Mouse (Mus musculus) gonadal fat pad, adult 2 months (tissue): ENCODE results near the gene Rmnd5a. TPM values are rescaled to one million over a fixed set of nuclear protein-coding genes. Genes with fewer than 3 reads are reported as not detected.
A peak's percentile ranks its signal among the peaks of the same experiment; 100 is the strongest.
"Not testable (repeated sequence)": the region's sequence is repeated elsewhere in the genome, so short reads cannot be mapped to it uniquely, and the experiment has no call there.

ENCODE experiments used
- DNase-seq: peaks from one replicate; pipeline ENCODE4 v3.0.0-alpha.2; 2012; ENCODE audit warnings: low read depth
- polyA plus RNA-seq: library from polyadenylated mRNA; depleted of rRNA; stranded (reverse); fragments of >200 nt; gene quantifications from 2 replicates; pipeline ENCODE4 v1.2.3, GENCODE M21; 2012; rRNA removed

Gene Rmnd5a
- polyA plus RNA-seq = 26.5 and 28.1 TPM in 2 replicates

DNA sequence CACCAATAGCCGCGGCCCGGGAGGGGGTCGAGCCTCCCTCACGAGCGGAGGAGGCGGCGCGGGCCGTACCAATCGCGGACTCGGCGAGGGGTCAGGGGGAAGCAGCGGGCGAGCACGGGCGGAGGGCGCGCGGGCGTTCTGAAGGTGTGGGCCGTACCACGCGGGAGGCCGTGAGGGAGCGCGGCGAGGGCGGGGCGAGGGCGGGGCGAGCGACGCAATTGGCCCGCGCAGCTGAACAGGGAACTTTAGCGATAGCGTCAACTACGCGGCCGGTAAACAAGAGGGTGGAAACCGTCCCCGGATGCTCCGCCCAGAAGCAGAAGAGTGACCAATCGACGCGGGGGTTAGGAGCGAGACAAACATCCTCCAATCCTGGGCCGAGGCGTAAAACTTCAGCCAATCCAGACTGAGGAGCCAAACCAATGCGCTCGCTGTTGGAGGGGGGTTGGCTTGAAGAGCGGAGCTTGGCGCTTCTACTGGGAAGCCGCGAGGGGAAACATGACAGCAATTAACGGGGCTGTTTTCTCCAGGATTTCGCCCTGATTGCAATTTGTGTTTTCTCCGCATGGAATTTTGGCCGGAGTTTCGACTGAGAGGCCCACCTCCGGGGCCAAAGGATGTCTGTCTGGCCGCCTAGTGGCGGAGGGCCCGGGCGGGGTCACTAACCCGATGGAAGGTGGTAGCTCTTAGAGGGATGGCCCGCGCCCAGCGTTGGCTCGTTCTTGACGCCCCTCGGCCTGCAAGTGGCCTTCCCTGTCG, at the start of gene Rmnd5a:
TSS of gene Rmnd5a (minus strand) at position 146 of the 759 bp plus-strand sequence.
- DNase-seq = peak; percentile 83

GRCm38 (mm10) chr6:71487966-71488365, 47.5 kb upstream of the Rmnd5a start:
- no peak for DNase-seq

DNA sequence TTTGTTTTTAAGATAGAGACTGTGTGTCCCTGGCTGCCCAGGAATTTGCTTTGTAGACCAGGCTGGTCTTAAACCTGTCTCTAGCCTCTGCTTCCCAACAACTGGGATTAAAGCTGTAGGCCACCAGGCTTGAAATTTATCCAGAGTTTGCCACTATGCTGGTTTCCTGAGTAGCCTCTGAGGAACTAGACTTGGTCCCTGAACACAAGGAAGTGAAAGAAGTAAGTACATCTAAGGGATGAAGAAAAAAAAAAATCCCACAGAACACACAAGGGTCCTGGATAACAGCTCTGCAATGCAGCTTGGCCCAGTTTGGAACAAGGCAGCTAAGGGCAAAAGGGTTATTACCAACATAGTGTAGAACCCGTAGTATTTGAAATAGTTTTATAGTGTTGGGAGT, 46.4 kb upstream of the Rmnd5a start:
- DNase-seq = no peak

DNA sequence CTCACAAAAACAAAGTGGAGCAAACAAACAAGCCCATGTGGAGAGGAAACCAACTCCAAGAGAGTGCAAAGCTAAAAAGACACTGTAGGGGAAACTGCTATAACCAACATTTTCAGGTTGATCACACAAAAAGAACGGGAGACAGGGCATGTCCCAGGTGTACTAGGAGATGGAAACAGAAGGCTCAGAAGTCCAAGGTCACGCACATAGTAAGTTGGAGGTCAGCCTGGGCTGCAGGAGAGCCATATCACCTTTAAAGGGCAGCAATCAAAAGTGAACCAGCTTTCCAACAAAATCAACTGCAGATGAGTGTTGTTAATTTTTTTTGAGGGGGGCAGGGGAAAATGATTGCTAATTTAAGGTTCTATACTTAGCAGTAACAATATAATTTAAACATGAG, 45.8 kb upstream of the Rmnd5a start:
- no peak for DNase-seq

DNA sequence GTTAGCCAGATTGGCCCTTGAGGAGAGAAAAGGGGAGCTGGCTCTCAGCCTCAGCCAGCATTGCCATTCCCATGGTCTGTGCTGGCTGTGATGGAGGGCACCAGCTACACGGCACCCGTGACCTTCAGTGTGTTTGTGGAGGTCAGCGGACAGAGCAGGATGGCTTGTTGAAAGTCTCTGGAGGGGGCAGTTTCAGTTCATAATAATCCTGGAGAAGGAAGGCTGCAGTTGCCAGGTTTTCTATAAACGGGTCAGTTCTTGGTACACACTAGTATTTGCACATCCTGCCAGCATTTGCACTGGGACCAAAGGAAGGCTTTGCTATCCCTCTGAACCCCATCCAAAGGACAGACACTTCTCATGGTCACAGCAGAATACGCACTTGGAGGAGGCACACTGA, 44.8 kb upstream of the Rmnd5a start:
- DNase-seq = no peak

GRCm38 (mm10) chr6:71481136-71481535, 40.7 kb upstream of the Rmnd5a start:
- DNase-seq = no peak

- DNase-seq = no peak
These were observed 39.7 kb upstream of the Rmnd5a start for GRCm38 (mm10) chr6:71480136-71480535.

GRCm38 (mm10) chr6:71479588-71479987, 39.2 kb upstream of the Rmnd5a start:
- not testable (repeated sequence) for DNase-seq

- not testable (repeated sequence) for DNase-seq
These were observed 38.6 kb upstream of the Rmnd5a start for GRCm38 (mm10) chr6:71478816-71479568.

GRCm38 (mm10) chr6:71476783-71477182, 36.3 kb upstream of the Rmnd5a start:
- no peak for DNase-seq

GRCm38 (mm10) chr6:71475604-71476003, 35.2 kb upstream of the Rmnd5a start:
- DNase-seq = no peak

- no peak for DNase-seq
These were observed 32.3 kb upstream of the Rmnd5a start for GRCm38 (mm10) chr6:71472786-71473185.

GRCm38 (mm10) chr6:71471830-71472520, 31.5 kb upstream of the Rmnd5a start:
- no peak for DNase-seq

- DNase-seq = no peak
These were observed 28.9 kb upstream of the Rmnd5a start for GRCm38 (mm10) chr6:71469291-71469690.

- DNase-seq = no peak
These were observed 27.3 kb upstream of the Rmnd5a start for GRCm38 (mm10) chr6:71467766-71468165.

GRCm38 (mm10) chr6:71465146-71465545, 24.7 kb upstream of the Rmnd5a start:
- no peak for DNase-seq

GRCm38 (mm10) chr6:71457956-71458608, 17.6 kb upstream of the Rmnd5a start:
- no peak for DNase-seq

DNA sequence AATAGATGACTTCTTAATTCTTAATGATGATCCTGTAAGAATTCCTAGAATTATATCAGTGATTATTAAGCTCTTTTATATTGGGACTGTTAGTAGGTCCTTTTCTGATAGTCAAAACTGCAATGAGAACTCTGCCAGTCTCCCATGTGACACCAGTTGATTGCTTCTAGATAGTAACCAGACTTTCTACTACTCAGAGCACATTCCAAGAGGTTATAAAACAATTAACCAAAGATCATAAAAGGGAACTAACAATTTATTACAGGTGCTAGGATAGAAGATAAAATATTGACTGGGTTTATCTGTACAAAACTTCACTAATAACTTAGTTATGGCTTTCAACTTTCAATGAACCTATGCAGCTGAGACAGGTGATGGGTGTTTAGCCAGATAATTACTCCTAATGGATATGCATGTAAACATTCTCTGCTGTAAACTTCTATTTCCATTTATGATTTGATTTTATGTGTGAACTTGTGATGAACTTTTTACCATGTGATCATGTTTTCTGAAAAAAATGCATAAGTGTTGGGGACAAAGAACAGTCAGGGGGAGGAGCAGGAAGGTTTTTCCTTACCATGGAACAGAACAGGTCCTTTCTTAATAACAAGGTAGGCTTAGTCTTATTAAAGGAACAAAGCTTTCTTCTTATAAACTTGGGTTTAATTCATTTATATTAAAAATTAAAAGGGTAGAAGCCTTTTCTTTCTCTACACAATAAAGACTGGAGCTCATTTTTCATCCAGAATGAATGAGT, 13.7 kb upstream of the Rmnd5a start:
- not testable (repeated sequence) for DNase-seq

GRCm38 (mm10) chr6:71452792-71453191, 12.4 kb upstream of the Rmnd5a start:
- no peak for DNase-seq

GRCm38 (mm10) chr6:71445560-71445959, 5.1 kb upstream of the Rmnd5a start:
- DNase-seq = no peak

DNA sequence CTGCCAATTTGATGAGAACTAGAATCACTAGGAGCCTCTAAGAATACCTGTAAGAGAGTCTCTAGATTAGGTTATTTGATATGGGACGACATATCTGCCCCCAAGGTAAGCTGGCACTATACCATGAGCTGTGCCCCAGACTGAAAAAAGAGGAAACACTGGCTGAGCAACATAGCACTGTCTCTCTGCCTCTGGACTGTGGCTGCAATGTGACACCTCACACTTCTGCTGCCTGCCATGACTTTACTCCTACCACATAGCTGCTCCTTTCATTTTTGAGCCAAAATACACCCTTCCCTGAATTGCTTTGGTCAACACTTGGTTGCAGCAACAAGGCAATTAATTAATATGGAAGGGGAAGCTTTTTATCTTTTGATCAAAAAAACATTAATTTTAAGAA, 4.3 kb upstream of the Rmnd5a start:
- no peak for DNase-seq
